Mouse (Mus musculus) cerebral cortex, adult 2 months (tissue): ENCODE data around the gene Gm14685.

Source experiments
- WGBS: fragments of 180-500 bp; shearing (Covaris S2); methylation state at CpG from one replicate; pipeline ENCODE4 v1.1.7; 2018; 5-methylcytosine and 5-hydroxymethylcytosine counted together

Gene Gm14685

GRCm38 (mm10) chrX:73116747-73117146 lies at the start of gene Gm14685:
Gm14685 (plus strand) TSS chrX:73117047.
- WGBS: no CpG with 5 or more reads among the region's 7 CpGs

GRCm38 (mm10) chrX:73082267-73083055 lies 34.4 kb upstream of the Gm14685 start, which contains the start of gene Xlr4a:
Xlr4a (minus strand) TSS chrX:73082478.
- 85% methylated on average over 19 of the region's 19 CpGs for WGBS

GRCm38 (mm10) chrX:73096941-73097508 lies 19.8 kb upstream of the Gm14685 start, which contains the start of gene Xlr3a:
Xlr3a (minus strand) TSS chrX:73097095.
- 79% methylated on average over 13 of the region's 13 CpGs for WGBS

- WGBS: no CpG with 5 or more reads among the region's 12 CpGs
Measured at GRCm38 (mm10) chrX:73122859-73123829, 6.3 kb downstream of the Gm14685 start.

- no CpG with 5 or more reads among the region's 7 CpGs for WGBS
Measured at GRCm38 (mm10) chrX:73143218-73143618, 26.4 kb downstream of the Gm14685 start.

GRCm38 (mm10) chrX:73148496-73148895 lies 31.6 kb downstream of the Gm14685 start, which contains the start of gene Xlr5b:
Xlr5b (plus strand) TSS chrX:73148796.
- WGBS: no CpG with 5 or more reads among the region's 20 CpGs

- no CpG with 5 or more reads among the region's 7 CpGs for whole genome bisulfite sequencing
Measured at GRCm38 (mm10) chrX:73149350-73149749, 32.5 kb downstream of the Gm14685 start, which contains the start of gene DXBay18. DXBay18 (minus strand) TSS chrX:73149450.

GRCm38 (mm10) chrX:73176889-73177288 lies 60.0 kb downstream of the Gm14685 start, which contains the start of gene Spin2d:
Spin2d (minus strand) TSS chrX:73176989.
- 92% methylated on average over 7 of the region's 15 CpGs for WGBS
